Mouse (Mus musculus) forebrain, embryonic 13.5 days (tissue): ENCODE data around the gene Gm21094. TPM values are rescaled to one million over a fixed set of nuclear protein-coding genes. Genes with fewer than 3 reads are reported as not detected.
"Not testable (repeated sequence)": the region's sequence is repeated elsewhere in the genome, so short reads cannot be mapped to it uniquely, and the experiment has no call there.

ENCODE experiments used
- ATAC-seq: fragments of 200-750 bp; cut with Nextera tagmentation; 2 replicates; pipeline ENCODE4 v1.8.0; 2017
- H3K27ac ChIP-seq: fragments of 300-500 bp; sonication (generic); 2 replicates; pipeline ENCODE4 v1.5.1; 2015; ENCODE audit warnings: inconsistent platforms, mild to moderate bottlenecking, moderate library complexity
- H3K27me3 ChIP-seq: fragments of 300-500 bp; sonication (generic); 2 replicates; pipeline ENCODE4 v1.6.1; 2015; ENCODE audit warnings: mild to moderate bottlenecking, inconsistent platforms
- H3K36me3 ChIP-seq: fragments of 300-500 bp; sonication (generic); 2 replicates; pipeline ENCODE4 v1.6.1; 2015; ENCODE audit warnings: mild to moderate bottlenecking, inconsistent platforms; ENCODE audit not compliant: poor library complexity, severe bottlenecking
- H3K4me1 ChIP-seq: fragments of 300-500 bp; sonication (generic); 2 replicates; pipeline ENCODE4 v1.6.1; 2015; ENCODE audit warnings: inconsistent platforms
- H3K4me2 ChIP-seq: fragments of 300-500 bp; sonication (generic); 2 replicates; pipeline ENCODE4 v1.6.1; 2015; ENCODE audit warnings: inconsistent platforms, mild to moderate bottlenecking, moderate library complexity
- H3K4me3 ChIP-seq: fragments of 300-500 bp; sonication (generic); 2 replicates; pipeline ENCODE4 v1.5.1; 2015; ENCODE audit warnings: mild to moderate bottlenecking, inconsistent platforms
- H3K9ac ChIP-seq: fragments of 300-500 bp; sonication (generic); 2 replicates; pipeline ENCODE4 v1.6.1; 2015; ENCODE audit warnings: mild to moderate bottlenecking, inconsistent platforms
- H3K9me3 ChIP-seq: fragments of 300-500 bp; sonication (generic); replicated peaks from 2 replicates; pipeline ENCODE4 v1.6.1; 2016; ENCODE audit warnings: inconsistent platforms
- WGBS: fragments of 180-500 bp; shearing (Covaris S2); methylation state at CpG from one replicate; pipeline ENCODE4 v1.1.7; 2015; 5-methylcytosine and 5-hydroxymethylcytosine counted together
- polyA plus RNA-seq: library from polyadenylated mRNA; unstranded; fragments of >200 nt; fragmentation: Nextera tagmentation; extraction: Ambion mirVana; gene quantifications from 2 replicates; pipeline ENCODE4 v1.2.1, GENCODE M21; 2015

The Gm21094 gene
- not detected in 2 replicates for polyA plus RNA-seq

- not testable (repeated sequence) for H3K36me3 ChIP-seq, H3K4me3 ChIP-seq, H3K27me3 ChIP-seq, ATAC-seq, H3K27ac ChIP-seq, H3K9ac ChIP-seq, H3K4me2 ChIP-seq, H3K9me3 ChIP-seq, H3K4me1 ChIP-seq
- WGBS, result no CpG with 5 or more reads among the region's 8 CpGs
Measured at GRCm38 (mm10) chrY:32620343-32620742, at the start of gene Gm21094. Gm21094 (minus strand) TSS chrY:32620443.
